Mouse (Mus musculus): Measurements from ENCODE around the gene Atp2a2. TPM values are rescaled to one million over a fixed set of nuclear protein-coding genes. Genes with fewer than 3 reads are reported as not detected.
"Not testable (repeated sequence)": the region's sequence is repeated elsewhere in the genome, so short reads cannot be mapped to it uniquely, and the experiment has no call there.

Gene Atp2a2
- polyA plus RNA-seq, 1 experiment = 60.1 TPM

GRCm38 (mm10) chr5:122431221-122431620 is 70.8 kb downstream of the Atp2a2 start:
- Histone ChIP-seq H3K36me3 (ENCODE audit: control insufficient read depth, insufficient read depth, low read length) (peaks cover 65% of the 10 kb centered on the region), H3K27ac (ENCODE audit: insufficient read depth, low read depth, low read length) (no peak overlapping the region), H3K4me1 (ENCODE audit: control insufficient read depth, insufficient read depth, insufficient read length, low read length) (no peaks in the 10 kb centered on the region), H3K27me3 (ENCODE audit: control insufficient read depth, insufficient read depth, low read length) (no peaks in the 10 kb centered on the region), H3K4me3 (ENCODE audit: low read depth, low read length) (no peak overlapping the region)
- 86% methylated on average over 8 of the region's 8 CpGs for WGBS
- TF ChIP-seq POLR2A (IDR thresholded peaks at IDR 0.05; ENCODE audit: low read depth, low read length) = no peak
- TF ChIP-seq CTCF (IDR thresholded peaks at IDR 0.05; ENCODE audit: extremely low read depth, insufficient read length, insufficient replicate concordance, low read depth, low read length) = no peak

- Histone ChIP-seq H3K27me3 (ENCODE audit: control insufficient read depth, insufficient read depth, low read length) (no peaks in the 10 kb centered on the region), H3K36me3 (ENCODE audit: control insufficient read depth, insufficient read depth, low read length) (peaks cover 57% of the 10 kb centered on the region), H3K27ac (ENCODE audit: insufficient read depth, low read depth, low read length) (no peak overlapping the region), H3K4me3 (ENCODE audit: low read depth, low read length) (no peak overlapping the region), H3K4me1 (ENCODE audit: control insufficient read depth, insufficient read depth, insufficient read length, low read length) (no peaks in the 10 kb centered on the region)
- 84% methylated on average over 4 of the region's 4 CpGs for WGBS
- no peak for TF ChIP-seq POLR2A (IDR thresholded peaks at IDR 0.05; ENCODE audit: low read depth, low read length)
- no peak for TF ChIP-seq CTCF (IDR thresholded peaks at IDR 0.05; ENCODE audit: extremely low read depth, insufficient read length, insufficient replicate concordance, low read depth, low read length)
Measured at GRCm38 (mm10) chr5:122430036-122430775, 71.8 kb downstream of the Atp2a2 start.

DNA sequence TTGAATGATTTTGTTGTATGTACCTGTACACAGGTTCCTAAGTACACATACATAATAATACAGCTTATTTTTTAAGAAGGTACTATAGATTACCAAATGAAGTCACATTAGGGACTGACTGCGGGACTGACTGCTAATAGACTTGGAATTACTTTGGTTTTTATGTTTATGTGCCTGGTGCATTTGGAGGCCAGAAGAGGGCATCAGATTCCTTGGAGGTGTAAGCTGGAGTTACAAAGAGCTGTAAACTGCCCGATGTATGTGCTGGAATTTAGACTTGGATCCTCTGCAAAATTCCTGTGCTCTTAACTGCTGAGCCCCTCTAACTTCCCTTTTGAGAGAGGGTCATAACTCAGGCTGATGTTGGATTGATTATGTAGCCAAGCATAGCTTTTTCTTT is 76.5 kb downstream of the Atp2a2 start:
- Histone ChIP-seq H3K4me1 (ENCODE audit: control insufficient read depth, insufficient read depth, insufficient read length, low read length) (peaks cover 9% of the 10 kb centered on the region), H3K27me3 (ENCODE audit: control insufficient read depth, insufficient read depth, low read length) (no peaks in the 10 kb centered on the region), H3K36me3 (ENCODE audit: control insufficient read depth, insufficient read depth, low read length) (peaks cover 23% of the 10 kb centered on the region), H3K27ac (ENCODE audit: insufficient read depth, low read depth, low read length) (no peak overlapping the region), H3K4me3 (ENCODE audit: low read depth, low read length) (no peak overlapping the region)
- 49% methylated on average over 2 of the region's 2 CpGs for WGBS
- TF ChIP-seq CTCF (IDR thresholded peaks at IDR 0.05; ENCODE audit: extremely low read depth, insufficient read length, insufficient replicate concordance, low read depth, low read length) (no peak), POLR2A (IDR thresholded peaks at IDR 0.05; ENCODE audit: low read depth, low read length) (no peak)

DNA sequence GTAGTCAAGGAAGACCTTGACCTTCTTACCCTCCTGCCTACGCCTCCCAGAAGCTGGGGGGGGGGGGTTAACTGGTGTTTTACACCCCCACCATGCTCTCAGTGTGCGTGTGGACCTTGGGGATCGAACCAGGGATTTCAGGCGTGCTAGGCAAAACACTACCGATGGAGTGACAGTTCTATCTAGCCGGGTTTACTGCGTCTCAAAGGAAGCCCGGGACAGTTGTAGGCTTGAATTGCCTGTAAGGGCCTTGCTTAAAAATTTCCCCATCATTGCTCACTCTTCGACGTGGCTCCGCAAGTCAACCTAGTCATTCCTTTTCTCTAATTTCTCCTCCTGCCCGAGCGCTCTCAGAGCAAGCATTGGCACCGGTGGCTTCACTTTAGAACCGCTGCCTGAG is 78.9 kb downstream of the Atp2a2 start:
- Histone ChIP-seq H3K4me1 (ENCODE audit: control insufficient read depth, insufficient read depth, insufficient read length, low read length) (peaks cover 9% of the 10 kb centered on the region), H3K4me3 (ENCODE audit: low read depth, low read length) (peak overlapping the region; percentile 92), H3K27ac (ENCODE audit: insufficient read depth, low read depth, low read length) (no peak overlapping the region), H3K36me3 (ENCODE audit: control insufficient read depth, insufficient read depth, low read length) (peaks cover 3% of the 10 kb centered on the region), H3K27me3 (ENCODE audit: control insufficient read depth, insufficient read depth, low read length) (no peaks in the 10 kb centered on the region)
- WGBS = 12% methylated on average over 15 of the region's 15 CpGs
- no peak for TF ChIP-seq POLR2A (IDR thresholded peaks at IDR 0.05; ENCODE audit: low read depth, low read length)
- no peak for TF ChIP-seq CTCF (IDR thresholded peaks at IDR 0.05; ENCODE audit: extremely low read depth, insufficient read length, insufficient replicate concordance, low read depth, low read length)

- no peaks in the 10 kb centered on the region for H3K27me3 ChIP-seq (ENCODE audit: control insufficient read depth, insufficient read depth, low read length)
- WGBS = under 1% methylated on average over 73 of the region's 73 CpGs
Measured at GRCm38 (mm10) chr5:122422071-122422964, 79.7 kb downstream of the Atp2a2 start.

GRCm38 (mm10) chr5:122421271-122422068 is 80.6 kb downstream of the Atp2a2 start, which contains the start of gene Anapc7:
TSS of gene Anapc7 (plus strand) at chr5:122421693.
- TF ChIP-seq POLR2A (IDR thresholded peaks at IDR 0.05; ENCODE audit: low read depth, low read length) (no peak), CTCF (IDR thresholded peaks at IDR 0.05; ENCODE audit: extremely low read depth, insufficient read length, insufficient replicate concordance, low read depth, low read length) (no peak)
- 4% methylated on average over 17 of the region's 17 CpGs for WGBS
- H3K27me3 ChIP-seq (ENCODE audit: control insufficient read depth, insufficient read depth, low read length) = no peaks in the 10 kb centered on the region

More at GRCm38 (mm10) chr5:122422071-122422964, 79.7 kb downstream of the Atp2a2 start:
- Histone ChIP-seq H3K4me1 (ENCODE audit: control insufficient read depth, insufficient read depth, insufficient read length, low read length) (peaks cover 9% of the 10 kb centered on the region), H3K4me3 (ENCODE audit: low read depth, low read length) (peak overlapping the region; percentile 92), H3K36me3 (ENCODE audit: control insufficient read depth, insufficient read depth, low read length) (no peaks in the 10 kb centered on the region), H3K27ac (ENCODE audit: insufficient read depth, low read depth, low read length) (peak overlapping the region; percentile 59)
- TF ChIP-seq POLR2A (IDR thresholded peaks at IDR 0.05; ENCODE audit: low read depth, low read length) = no peak
- no peak for TF ChIP-seq CTCF (IDR thresholded peaks at IDR 0.05; ENCODE audit: extremely low read depth, insufficient read length, insufficient replicate concordance, low read depth, low read length)

DNA sequence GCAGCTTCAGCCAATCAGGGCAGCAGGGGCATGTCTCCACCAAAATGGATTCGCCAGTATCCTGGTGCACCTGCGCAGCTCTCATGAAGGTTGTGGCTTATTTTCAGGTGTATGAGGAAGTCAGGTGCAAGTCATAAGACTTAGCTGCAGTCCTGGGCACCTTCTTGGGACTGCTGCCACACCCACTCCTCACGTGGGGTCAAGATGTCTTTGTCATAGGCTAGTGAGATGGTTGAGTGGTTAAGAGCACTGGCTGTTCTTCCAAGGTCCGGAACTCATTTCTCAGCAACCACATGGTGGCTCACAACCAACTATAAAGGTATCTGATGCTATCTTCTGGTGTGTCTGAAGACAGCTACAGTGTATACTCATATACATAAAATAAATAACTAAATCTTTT is 81.3 kb downstream of the Atp2a2 start:
- not testable (repeated sequence) for H3K4me1 ChIP-seq (ENCODE audit: control insufficient read depth, insufficient read depth, insufficient read length, low read length); H3K27me3 ChIP-seq (ENCODE audit: control insufficient read depth, insufficient read depth, low read length); H3K4me3 ChIP-seq (ENCODE audit: low read depth, low read length); H3K36me3 ChIP-seq (ENCODE audit: control insufficient read depth, insufficient read depth, low read length); H3K27ac ChIP-seq (ENCODE audit: insufficient read depth, low read depth, low read length)
- WGBS = 21% methylated on average over 4 of the region's 4 CpGs

More at GRCm38 (mm10) chr5:122421271-122422068, 80.6 kb downstream of the Atp2a2 start, which contains the start of gene Anapc7:
- Histone ChIP-seq H3K4me1 (ENCODE audit: control insufficient read depth, insufficient read depth, insufficient read length, low read length) (peaks cover 9% of the 10 kb centered on the region), H3K4me3 (ENCODE audit: low read depth, low read length) (peak within 1 kb of the TSS; percentile 92), H3K36me3 (ENCODE audit: control insufficient read depth, insufficient read depth, low read length) (no peaks in the 10 kb centered on the region), H3K27ac (ENCODE audit: insufficient read depth, low read depth, low read length) (peak within 1 kb of the TSS; percentile 59)
